Mouse (Mus musculus) gastrocnemius, adult 18-20 months (tissue): ENCODE data around the gene Ifnar2. TPM values are rescaled to one million over a fixed set of nuclear protein-coding genes. Genes with fewer than 3 reads are reported as not detected.

ENCODE experiments used
- DNase-seq: peaks from one replicate; pipeline ENCODE4 v3.0.0; 2021; ENCODE audit warnings: low spot score
- long read RNA-seq, 2 experiments: library from polyadenylated mRNA; stranded (forward); transcript quantifications; one replicate each; pipeline ENCODE4 v2.0.0; 2021
- total RNA-seq, 2 experiments: library from RNA; stranded (reverse); gene quantifications; 2 replicates each; pipeline ENCODE4 v1.2.3; 2021

Ifnar2 gene
- total RNA-seq, result 1 to 10 TPM; 4.7 to 6.0 TPM
- long read RNA-seq, experiment 1, partial matches to known transcripts, result 0 of 6 reads
- long read RNA-seq, experiment 1, other reads (novel, unspliced or antisense), result 0 of 6 reads
- long read RNA-seq, experiment 2, partial matches to known transcripts, result 0 of 3 reads
- long read RNA-seq, experiment 2, other reads (novel, unspliced or antisense), result 0 of 3 reads

- DNase-seq, result peak; percentile 74
These were observed at the start of gene Ifnar2 for GRCm38 (mm10) chr16:91372577-91373472. TSS of gene Ifnar2 (plus strand) at chr16:91372783.

GRCm38 (mm10) chr16:91327605-91328004 is 45.0 kb upstream of the Ifnar2 start:
- no peak for DNase-seq

- DNase-seq, result no peak
These were observed 43.7 kb upstream of the Ifnar2 start for GRCm38 (mm10) chr16:91328922-91329321.

- DNase-seq, result no peak
These were observed 42.1 kb upstream of the Ifnar2 start for GRCm38 (mm10) chr16:91330496-91330895.

GRCm38 (mm10) chr16:91331153-91331552 is 41.4 kb upstream of the Ifnar2 start:
- no peak for DNase-seq

- no peak for DNase-seq
These were observed 39.7 kb upstream of the Ifnar2 start for GRCm38 (mm10) chr16:91332880-91333279.

- DNase-seq, result no peak
These were observed 38.2 kb upstream of the Ifnar2 start for GRCm38 (mm10) chr16:91334190-91334893.

GRCm38 (mm10) chr16:91336753-91337152 is 35.8 kb upstream of the Ifnar2 start:
- DNase-seq, result no peak

- no peak for DNase-seq
These were observed 35.1 kb upstream of the Ifnar2 start for GRCm38 (mm10) chr16:91337480-91337879.

GRCm38 (mm10) chr16:91346491-91346890 is 26.1 kb upstream of the Ifnar2 start:
- no peak for DNase-seq

GRCm38 (mm10) chr16:91347491-91348263 is 24.9 kb upstream of the Ifnar2 start:
- no peak for DNase-seq

- DNase-seq, result no peak
These were observed 24.4 kb upstream of the Ifnar2 start for GRCm38 (mm10) chr16:91348264-91348565.

- no peak for DNase-seq
These were observed 23.8 kb upstream of the Ifnar2 start for GRCm38 (mm10) chr16:91348588-91349330.

GRCm38 (mm10) chr16:91352084-91352562 is 20.5 kb upstream of the Ifnar2 start:
- peak; percentile 68 for DNase-seq

GRCm38 (mm10) chr16:91352749-91353148 is 19.8 kb upstream of the Ifnar2 start:
- DNase-seq, result no peak

GRCm38 (mm10) chr16:91353177-91353576 is 19.4 kb upstream of the Ifnar2 start:
- DNase-seq, result no peak

- DNase-seq, result no peak
These were observed 18.9 kb upstream of the Ifnar2 start for GRCm38 (mm10) chr16:91353638-91354037.

GRCm38 (mm10) chr16:91354599-91354998 is 18.0 kb upstream of the Ifnar2 start:
- no peak for DNase-seq

- no peak for DNase-seq
These were observed 17.4 kb upstream of the Ifnar2 start for GRCm38 (mm10) chr16:91355160-91355559.

GRCm38 (mm10) chr16:91356760-91357525 is 15.6 kb upstream of the Ifnar2 start:
- no peak for DNase-seq
